17 mouse cellular contexts compared by ENCODE assay signal in the genomic region with DNA sequence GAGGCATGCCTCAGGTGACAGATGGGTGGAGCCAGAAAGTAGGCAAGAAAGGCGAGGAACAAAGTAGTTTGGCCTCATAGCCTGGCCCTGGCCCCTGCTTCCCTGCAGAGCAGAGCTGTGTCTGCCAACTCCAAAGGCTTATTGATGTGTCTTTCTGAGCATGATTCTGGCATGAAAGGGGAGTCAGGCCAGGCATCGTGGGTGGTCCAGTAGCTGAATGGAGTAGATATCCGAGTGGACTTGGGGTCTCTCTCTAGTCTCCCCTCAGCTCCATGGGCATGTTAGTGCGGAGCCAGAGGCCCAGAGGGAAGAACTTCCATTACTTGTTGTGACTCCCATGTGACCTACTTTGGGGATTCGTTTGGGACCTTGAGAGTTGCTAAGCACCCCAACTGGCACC. TPM values are rescaled to one million over a fixed set of nuclear protein-coding genes. Genes with fewer than 3 reads are reported as not detected.
DNase-seq lines count a peak whose midpoint lies in the region; ATAC-seq lines count a peak whose summit lies in the region.
"Had no signal": no experiment of that assay in that cellular context is flagged by ENCODE, and none has a peak within 500 bp of the region (broad histone marks: within the 10 kb centered on the region; RNA-seq: fewer than 3 reads in every experiment).

No protein-coding gene starts in this region.

- no peaks in the 10 kb centered on the region for H3K27me3 ChIP-seq in midbrain, embryonic 10.5 days (ENCODE audit: low read depth, poor library complexity, severe bottlenecking)
- H3K27me3 ChIP-seq in midbrain, embryonic 11.5 days (ENCODE audit: control insufficient read depth, insufficient read depth, low read length): no peaks in the 10 kb centered on the region
- H3K27me3 ChIP-seq in embryonic facial prominence, embryonic 14.5 days (replicated peaks; ENCODE audit: control insufficient read depth, insufficient read depth, low read length): no peaks in the 10 kb centered on the region

- WGBS in midbrain, embryonic 10.5 days: 56% methylated on average over 5 of the region's 5 CpGs
- 50% methylated on average over 5 of the region's 5 CpGs for WGBS in midbrain, embryonic 11.5 days
- WGBS in embryonic facial prominence, embryonic 14.5 days: 56% methylated on average over 5 of the region's 5 CpGs

- ATAC-seq in midbrain, embryonic 11.5 days (ENCODE audit: low FRiP score): no peak
- ATAC-seq in embryonic facial prominence, embryonic 14.5 days (ENCODE audit: low read depth): 0 out of 2 replicates have a peak, but pooled peaks have one; percentile 15
- ATAC-seq: CD4-positive, CD25-positive, alpha-beta regulatory T cell, adult 4 months had no signal

- H3K36me3 ChIP-seq in midbrain, embryonic 10.5 days: no peaks in the 10 kb centered on the region
- no peaks in the 10 kb centered on the region for H3K36me3 ChIP-seq in midbrain, embryonic 11.5 days (ENCODE audit: control insufficient read depth, insufficient read depth, low read length)
- 0 out of 2 replicates have a peak, but pooled peaks cover 14% of the 10 kb centered on the region for H3K36me3 ChIP-seq in embryonic facial prominence, embryonic 14.5 days (ENCODE audit: control insufficient read depth, insufficient read depth, low read length)

- no peak overlapping the region for H3K4me2 ChIP-seq in midbrain, embryonic 11.5 days
- no peak overlapping the region for H3K4me2 ChIP-seq in embryonic facial prominence, embryonic 14.5 days (ENCODE audit: low read depth, low read length)

- peaks cover 19% of the 10 kb centered on the region for H3K4me1 ChIP-seq in midbrain, embryonic 10.5 days
- peaks cover 3% of the 10 kb centered on the region; the same call in 1 of the 2 replicates for H3K4me1 ChIP-seq in midbrain, embryonic 11.5 days (ENCODE audit: control insufficient read depth, insufficient read depth, low read length)
- no peaks in the 10 kb centered on the region for H3K4me1 ChIP-seq in embryonic facial prominence, embryonic 14.5 days (ENCODE audit: control insufficient read depth, insufficient read depth, low read length)

- H3K4me3 ChIP-seq in midbrain, embryonic 10.5 days: no peak overlapping the region
- no peak overlapping the region for H3K4me3 ChIP-seq in midbrain, embryonic 11.5 days (ENCODE audit: low read depth, low read length)
- H3K4me3 ChIP-seq in embryonic facial prominence, embryonic 14.5 days (ENCODE audit: low read depth, low read length): no peak overlapping the region

- H3K9me3 ChIP-seq in midbrain, embryonic 10.5 days (replicated peaks): no peaks in the 10 kb centered on the region
- H3K9me3 ChIP-seq in midbrain, embryonic 11.5 days (ENCODE audit: control insufficient read depth, low read length): no peaks in the 10 kb centered on the region
- H3K9me3 ChIP-seq in embryonic facial prominence, embryonic 14.5 days (ENCODE audit: control insufficient read depth, low read length): no peaks in the 10 kb centered on the region

- DNase-seq in heart, adult 11 months: peak; percentile 77
- no peak for DNase-seq in heart, postnatal 4 days
- no peak for DNase-seq in midbrain, embryonic 10.5 days (ENCODE audit: low spot score)
- no peak for DNase-seq in midbrain, embryonic 11.5 days (ENCODE audit: low spot score, missing footprints)
- no peak for DNase-seq in embryonic facial prominence, embryonic 14.5 days (ENCODE audit: low spot score)
- peak; percentile 52 for DNase-seq in retina, embryonic 14.5 days (ENCODE audit: low spot score)
- DNase-seq in left cerebral cortex, adult 9 months (ENCODE audit: low spot score in 2 of 2): no peak
- DNase-seq in kidney, postnatal 10 days: no peak
- DNase-seq: adrenal gland, postnatal 14 days; cerebellum, postnatal 25 days; gastrocnemius, postnatal 10 days; right cerebral cortex, adult 18-20 months; thymus, postnatal 4 days had no signal

- H3K9ac ChIP-seq in midbrain, embryonic 11.5 days (ENCODE audit: low read length): no peak overlapping the region
- H3K9ac ChIP-seq in embryonic facial prominence, embryonic 14.5 days (ENCODE audit: low read depth, low read length): no peak overlapping the region
- H3K9ac ChIP-seq: liver, embryonic 14.5 days had no signal

- H3K27ac ChIP-seq in midbrain, embryonic 10.5 days (replicated peaks): peak overlapping the region; percentile 50
- no peak overlapping the region for H3K27ac ChIP-seq in midbrain, embryonic 11.5 days (ENCODE audit: low read depth, low read length)
- H3K27ac ChIP-seq in embryonic facial prominence, embryonic 14.5 days (replicated peaks; ENCODE audit: low read depth, low read length): no peak overlapping the region
- H3K27ac ChIP-seq: kidney, postnatal 0 days; liver, embryonic 14.5 days; macrophage had no signal

RNA-seq across cellular contexts. Expression of gene Adcy3, which starts 45.9 kb away (rescaled TPM):
- total RNA-seq in heart, postnatal 4 days (2021): 1 to 10 TPM; 5.5 to 5.7 TPM
- 4.6 and 4.8 TPM in 2 replicates for polyA plus RNA-seq in midbrain, embryonic 10.5 days (2016; fragmentation: Nextera tagmentation; extraction: Ambion mirVana)
- 2.2 and 2.7 TPM in 2 replicates for polyA plus RNA-seq in midbrain, embryonic 11.5 days (2014; fragmentation: Nextera tagmentation; extraction: Ambion mirVana)
- 13.0 and 13.4 TPM in 2 replicates for polyA plus RNA-seq in embryonic facial prominence, embryonic 14.5 days (2014; fragmentation: Nextera tagmentation; extraction: Ambion mirVana)

RNA-seq across cellular contexts. Expression of gene Ptrhd1, which starts 55.0 kb away (rescaled TPM):
- total RNA-seq in heart, postnatal 4 days (2021): 1 to 10 TPM; 5.5 to 5.6 TPM
- polyA plus RNA-seq in midbrain, embryonic 10.5 days (2016; fragmentation: Nextera tagmentation; extraction: Ambion mirVana): 5.9 and 6.2 TPM in 2 replicates
- 5.8 and 6.5 TPM in 2 replicates for polyA plus RNA-seq in midbrain, embryonic 11.5 days (2014; fragmentation: Nextera tagmentation; extraction: Ambion mirVana)
- polyA plus RNA-seq in embryonic facial prominence, embryonic 14.5 days (2014; fragmentation: Nextera tagmentation; extraction: Ambion mirVana): 5.1 and 5.6 TPM in 2 replicates

RNA-seq across cellular contexts. Expression of gene Cenpo, which starts 55.3 kb away (rescaled TPM):
- 10 to 100 TPM in 1 of 2 experiments, 1 to 10 TPM in 1; 9.9 to 11.3 TPM for total RNA-seq in heart, postnatal 4 days (2021)
- polyA plus RNA-seq in midbrain, embryonic 10.5 days (2016; fragmentation: Nextera tagmentation; extraction: Ambion mirVana): 21.6 and 23.5 TPM in 2 replicates
- 19.7 and 21.9 TPM in 2 replicates for polyA plus RNA-seq in midbrain, embryonic 11.5 days (2014; fragmentation: Nextera tagmentation; extraction: Ambion mirVana)
- 11.8 and 11.9 TPM in 2 replicates for polyA plus RNA-seq in embryonic facial prominence, embryonic 14.5 days (2014; fragmentation: Nextera tagmentation; extraction: Ambion mirVana)

Comparison
In these comparisons a context has a peak if more than half of its experiments do, and no peak if none do; other contexts are left out.
1. DNase-seq: peak in heart, adult 11 months (single experiment) and retina, embryonic 14.5 days (single experiment); none in heart, postnatal 4 days (single experiment), midbrain, embryonic 10.5 days (single experiment), midbrain, embryonic 11.5 days (single experiment), embryonic facial prominence, embryonic 14.5 days (single experiment), left cerebral cortex, adult 9 months (0 of 2) and kidney, postnatal 10 days (single experiment).